Mouse (Mus musculus) G1E (cell line): Measurements from ENCODE around the gene Trim25.

Source experiments
- CTCF ChIP-seq: IDR thresholded peaks from 2 replicates; pipeline ENCODE4 v1.5.1; 2012; ENCODE audit warnings: low read depth, low read length, inconsistent platforms, mixed read lengths
- POLR2AphosphoS5 ChIP-seq: IDR thresholded peaks from 2 replicates; pipeline ENCODE4 v1.6.1; 2012; ENCODE audit warnings: low read depth, low read length, inconsistent platforms; ENCODE audit not compliant: insufficient replicate concordance

- TF ChIP-seq CTCF (no peak), POLR2AphosphoS5 (no peak)
Observed at GRCm38 (mm10) chr11:89009066-89009465, 9.9 kb downstream of the Trim25 start.
